Mouse (Mus musculus) gastrocnemius, adult 2 months (tissue): Measurements from ENCODE around the gene 2510002D24Rik. TPM values are rescaled to one million over a fixed set of nuclear protein-coding genes. Genes with fewer than 3 reads are reported as not detected.
"Not testable (repeated sequence)": the region's sequence is repeated elsewhere in the genome, so short reads cannot be mapped to it uniquely, and the experiment has no call there.

Experiments used
- DNase-seq: peaks from one replicate; pipeline ENCODE4 v3.0.0; 2022
- H3K27ac ChIP-seq: fragments of 200-600 bp; 2 replicates; pipeline ENCODE4 v1.8.1; 2022; ENCODE audit warnings: mild to moderate bottlenecking
- H3K4me3 ChIP-seq: fragments of 200-600 bp; 2 replicates; pipeline ENCODE4 v1.8.1; 2022; ENCODE audit warnings: mild to moderate bottlenecking, moderate library complexity
- CTCF ChIP-seq: fragments of 200-600 bp; IDR thresholded peaks from 2 replicates; pipeline ENCODE4 v1.8.1; 2022; ENCODE audit warnings: antibody characterized with exemption, mild to moderate bottlenecking, moderate library complexity
- intact Hi-C: fragments of 180-260 bp; cut with DNase I; formaldehyde crosslinking; loops from one replicate; pipeline ENCODE4 v1.15.1; 2025
- total RNA-seq, 2 experiments: library from RNA; stranded (reverse); gene quantifications; 2 replicates each; pipeline ENCODE4 v1.2.3; 2021

The 2510002D24Rik gene
- total RNA-seq, 2 experiments from 2014 or later, result 15.5 to 21.9 TPM

DNA sequence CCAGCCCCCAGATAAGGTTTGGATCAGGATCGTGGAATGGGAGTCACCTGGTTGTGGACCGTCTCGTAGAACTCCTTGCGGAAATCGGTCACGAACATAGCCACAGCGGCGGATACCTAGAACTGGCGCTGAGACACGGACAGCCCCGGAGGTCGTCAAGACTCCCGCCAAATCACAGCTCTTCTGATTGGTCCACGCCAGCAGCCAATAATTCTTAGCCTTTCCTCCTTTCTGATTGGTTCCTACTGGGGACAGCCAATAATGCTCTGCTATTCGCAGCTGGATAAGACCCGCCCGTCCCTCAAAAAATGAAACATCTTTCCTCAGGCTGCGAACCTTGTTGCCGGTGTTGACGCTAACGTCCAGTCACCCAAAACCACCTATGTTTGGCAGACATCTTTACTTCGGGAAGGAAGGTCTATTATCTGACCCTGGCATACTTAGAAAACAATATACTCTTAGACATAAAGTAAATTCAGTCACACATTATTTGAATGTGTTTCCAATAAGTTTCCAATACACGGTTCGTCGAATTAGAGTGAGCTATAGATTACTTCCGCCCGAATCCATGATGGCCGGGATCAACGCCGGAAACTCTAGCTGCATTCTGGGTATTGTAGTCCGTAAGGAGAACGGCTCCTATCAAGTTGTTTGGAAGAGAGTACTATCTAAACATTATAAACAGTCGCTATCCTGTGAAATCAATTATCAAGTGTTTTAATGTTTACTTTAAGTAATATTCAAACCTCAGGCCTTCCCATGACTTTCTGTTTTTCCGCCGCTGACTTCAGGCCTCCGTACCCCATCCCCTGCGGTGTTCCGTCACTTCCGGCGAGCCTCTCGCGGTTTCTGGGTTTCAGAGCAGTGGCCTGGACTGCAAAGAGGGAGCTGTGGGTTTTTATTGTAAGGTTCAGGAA, 24.7 kb upstream of the 2510002D24Rik start, which contains the start of the genes Ufd1 and Cdc45:
Gene Ufd1 (plus strand): TSS at position 312 of the 917 bp plus-strand sequence.
Gene Cdc45 (minus strand): TSS at position 520 of the 917 bp plus-strand sequence.
- Histone ChIP-seq H3K4me3 (peak within 1 kb of the TSS; percentile 99), H3K27ac (peak within 1 kb of the TSS; percentile 96)
- DNase-seq, result peak; percentile 92
- intact Hi-C loops, result loop anchor here (5.0 kb wide), 1 partner anchor 66 kb away; the partner anchor contains the start of genes Hira and Mrpl40
- TF ChIP-seq CTCF, result no peak

DNA sequence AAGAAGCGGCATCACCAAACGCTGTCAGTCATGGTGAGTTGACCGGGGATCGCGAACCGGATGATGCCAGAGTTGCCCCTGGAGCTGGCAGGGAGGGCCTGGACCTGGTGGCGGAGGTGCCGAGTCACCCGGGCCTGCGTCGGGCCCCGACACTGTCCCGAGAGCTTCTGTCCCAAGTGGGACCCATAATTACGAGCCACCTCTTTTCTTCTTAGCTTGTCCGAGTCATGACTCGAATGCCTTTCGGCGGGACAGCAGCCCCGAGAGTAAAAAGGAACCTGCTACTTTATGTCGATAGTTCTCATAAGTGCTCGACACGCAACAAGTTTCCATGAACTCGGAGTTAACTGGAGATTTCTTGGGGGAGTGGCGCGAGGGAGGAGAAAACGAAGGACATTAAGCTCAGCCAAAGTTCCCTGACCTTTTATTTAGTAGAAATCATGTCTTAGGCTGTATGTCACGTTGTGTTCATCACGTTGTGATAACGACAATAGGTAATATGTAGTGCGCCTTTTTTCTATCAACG, 23.9 kb upstream of the 2510002D24Rik start:
- no peak for TF ChIP-seq CTCF
- peak overlapping the region; percentile 99 for H3K4me3 ChIP-seq
- intact Hi-C loops, result loop anchor here (5.0 kb wide), 1 partner anchor 65 kb away; the partner anchor contains the start of genes Hira and Mrpl40
- peak overlapping the region; percentile 96 for H3K27ac ChIP-seq
- DNase-seq, result no peak

DNA sequence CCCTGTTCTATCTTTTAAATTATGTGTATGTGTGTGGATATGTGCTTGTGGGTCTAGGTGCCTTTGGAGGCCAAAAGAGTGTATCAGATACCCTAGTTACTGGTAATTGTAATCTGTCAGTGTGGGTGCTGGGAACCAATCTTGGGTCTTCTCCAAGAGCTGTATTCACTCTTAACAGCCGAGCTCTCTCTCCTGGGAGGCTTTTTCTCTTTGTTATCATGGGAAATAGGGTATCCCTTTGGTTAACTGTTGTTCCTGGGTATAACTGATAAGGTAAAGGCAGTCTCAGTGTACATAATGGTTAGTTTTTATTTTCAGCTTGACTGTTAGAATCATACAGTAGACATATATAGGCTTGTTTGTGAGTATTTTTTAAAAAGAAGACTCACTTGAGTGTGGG, 14.0 kb upstream of the 2510002D24Rik start:
- intact Hi-C loops, result no loop called here
- no peak overlapping the region for H3K27ac ChIP-seq
- no peak for TF ChIP-seq CTCF
- DNase-seq, result no peak
- H3K4me3 ChIP-seq, result no peak overlapping the region

GRCm38 (mm10) chr16:18822925-18823324, 13.5 kb upstream of the 2510002D24Rik start:
- Histone ChIP-seq H3K27ac (no peak overlapping the region), H3K4me3 (no peak overlapping the region)
- intact Hi-C loops, result no loop called here
- no peak for DNase-seq
- no peak for TF ChIP-seq CTCF

- intact Hi-C loops, result no loop called here
- H3K27ac ChIP-seq, result no peak overlapping the region
- no peak overlapping the region for H3K4me3 ChIP-seq
- no peak for TF ChIP-seq CTCF
- no peak for DNase-seq
These were observed 7.7 kb upstream of the 2510002D24Rik start for GRCm38 (mm10) chr16:18828630-18829029.

DNA sequence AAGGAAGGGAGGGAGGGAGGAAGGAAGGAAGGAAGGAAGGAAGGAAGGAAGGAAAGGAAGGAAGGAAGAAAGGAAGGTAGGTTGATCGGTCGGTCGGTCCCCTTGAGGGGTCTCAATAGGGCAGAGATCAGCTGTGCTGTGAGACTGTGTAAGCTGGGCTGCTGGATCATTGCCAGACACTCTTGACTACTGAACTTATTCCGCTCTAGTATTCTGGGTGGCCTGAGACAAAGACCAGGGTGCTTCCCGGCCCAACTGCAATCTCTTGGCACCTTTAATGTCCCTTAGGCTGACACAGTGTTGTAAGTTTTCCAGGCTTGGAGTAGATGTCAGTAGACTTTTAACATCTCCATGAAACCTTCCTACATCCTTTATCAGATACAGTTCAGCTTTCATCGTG, 7.3 kb upstream of the 2510002D24Rik start:
- no peak for TF ChIP-seq CTCF

GRCm38 (mm10) chr16:18833486-18833885, 2.9 kb upstream of the 2510002D24Rik start:
- Histone ChIP-seq H3K27ac (no peak overlapping the region), H3K4me3 (no peak overlapping the region)
- no peak for TF ChIP-seq CTCF
- intact Hi-C loops, result no loop called here
- DNase-seq, result no peak

More for the DNA sequence above, 7.3 kb upstream of the 2510002D24Rik start:
- no peak overlapping the region for H3K27ac ChIP-seq
- H3K4me3 ChIP-seq, result no peak overlapping the region
- no peak for DNase-seq
- intact Hi-C loops, result no loop called here

DNA sequence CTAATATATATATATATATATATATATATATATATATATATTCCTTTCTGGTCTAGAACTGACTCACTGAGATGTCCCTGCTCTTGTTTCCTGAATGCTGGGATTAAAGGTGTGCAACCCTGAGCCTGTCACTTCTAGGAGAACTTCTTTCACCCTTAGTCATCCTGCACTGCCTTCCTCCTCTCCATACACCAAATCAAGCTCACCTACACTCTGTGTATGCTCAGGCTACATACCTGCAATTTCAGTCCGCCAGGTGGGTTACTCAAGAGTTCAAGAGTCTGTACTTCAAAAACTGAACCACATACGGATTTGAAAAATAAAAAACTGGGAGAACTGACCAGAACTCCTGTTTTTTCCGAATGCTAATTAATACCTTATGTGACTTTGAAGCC, 308 bp upstream of the 2510002D24Rik start:
- peak overlapping the region; percentile 87 for H3K4me3 ChIP-seq
- no peak for TF ChIP-seq CTCF
- no peak for DNase-seq
- intact Hi-C loops, result no loop called here
- H3K27ac ChIP-seq, result peak overlapping the region; percentile 92

DNA sequence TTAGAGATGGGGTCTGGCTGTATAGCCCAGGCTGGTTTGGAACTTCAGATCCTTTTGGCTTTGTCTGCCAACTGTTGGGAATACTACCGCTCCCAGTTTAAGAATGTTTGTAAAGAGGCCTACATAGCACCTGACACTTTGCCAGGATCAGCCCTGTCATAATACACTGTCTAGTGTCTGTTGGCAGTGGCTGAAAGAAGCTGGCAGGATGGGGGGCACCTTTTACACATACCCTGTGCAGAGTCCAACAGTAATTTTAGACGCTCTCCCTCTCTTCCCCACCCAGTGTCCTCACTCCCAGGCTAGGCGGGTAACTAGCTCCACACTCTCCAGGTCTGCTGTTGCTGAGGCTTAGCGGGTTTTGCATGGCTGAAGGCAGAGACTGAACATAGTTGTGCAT, 2.0 kb downstream of the 2510002D24Rik start:
- Histone ChIP-seq H3K27ac (no peak overlapping the region), H3K4me3 (no peak overlapping the region)
- TF ChIP-seq CTCF, result no peak
- no peak for DNase-seq
- intact Hi-C loops, result no loop called here

GRCm38 (mm10) chr16:18846301-18846820, 10.0 kb downstream of the 2510002D24Rik start:
- no peak for DNase-seq
- intact Hi-C loops, result no loop called here

GRCm38 (mm10) chr16:18849521-18850190, 13.3 kb downstream of the 2510002D24Rik start:
- intact Hi-C loops, H3K4me3 ChIP-seq, DNase-seq, H3K27ac ChIP-seq: not testable (repeated sequence)

More at GRCm38 (mm10) chr16:18846301-18846820, 10.0 kb downstream of the 2510002D24Rik start:
- Histone ChIP-seq H3K27ac (no peak overlapping the region), H3K4me3 (no peak overlapping the region)
- no peak for TF ChIP-seq CTCF

GRCm38 (mm10) chr16:18858551-18858950, 22.2 kb downstream of the 2510002D24Rik start:
- no peak overlapping the region for H3K4me3 ChIP-seq
- intact Hi-C loops, result loop anchor here (2.0 kb wide), 1 partner anchor 162 kb away; no protein-coding TSS in a partner anchor
- TF ChIP-seq CTCF, result peak; percentile 73
- H3K27ac ChIP-seq, result no peak overlapping the region
- DNase-seq, result no peak
